Mouse (Mus musculus) liver, embryonic 14.5 days (tissue): ENCODE measurements around the gene Gpha2.

Source experiments
- CTCF ChIP-seq: IDR thresholded peaks from 2 replicates; pipeline ENCODE4 v1.5.1; 2016; ENCODE audit warnings: antibody characterized with exemption, low read depth, control low read depth
- EP300 ChIP-seq: IDR thresholded peaks from 2 replicates; pipeline ENCODE4 v1.6.1; 2016; ENCODE audit warnings: antibody characterized with exemption, low read depth

GRCm38 (mm10) chr19:6276426-6277421 lies 50.5 kb downstream of the Gpha2 start, which contains the start of gene Ehd1:
- TF ChIP-seq CTCF (peak; percentile 60), EP300 (peak; percentile 53; the same call in 1 of the 2 replicates)
